Mouse (Mus musculus) liver, embryonic 13.5 days (tissue): Measurements from ENCODE around the gene Otop1. TPM values are rescaled to one million over a fixed set of nuclear protein-coding genes. Genes with fewer than 3 reads are reported as not detected.

Experiments
- polyA plus RNA-seq: library from polyadenylated mRNA; unstranded; fragments of >200 nt; fragmentation: Nextera tagmentation; extraction: Ambion mirVana; gene quantifications from 2 replicates; pipeline ENCODE4 v1.2.1, GENCODE M21; 2015

Gene Otop1
- polyA plus RNA-seq, 1 experiment from 2014 or later: 0.05 TPM

Other genes with a start within 250 kb of the Otop1 start
- gene Stx18, start 237.2 kb upstream of the Otop1 start, polyA plus RNA-seq: 15.7 and 19.2 TPM in 2 replicates
- gene Nsg1, start 116.1 kb upstream of the Otop1 start, polyA plus RNA-seq: 3.7 and 4.6 TPM in 2 replicates
- 3.3 and 3.8 TPM in 2 replicates for gene Zbtb49, start 55.5 kb upstream of the Otop1 start, polyA plus RNA-seq
- gene Lyar, start 55.5 kb upstream of the Otop1 start, polyA plus RNA-seq: 126 and 153 TPM in 2 replicates
- gene Tmem128, start 15.8 kb upstream of the Otop1 start, polyA plus RNA-seq: 51.3 and 54.2 TPM in 2 replicates
- gene Drd5, start 43.4 kb downstream of the Otop1 start, polyA plus RNA-seq: not detected in 2 replicates
- gene Slc2a9, start 227.2 kb downstream of the Otop1 start, polyA plus RNA-seq: 0.80 and 0.88 TPM in 2 replicates